Mouse (Mus musculus) midbrain, postnatal 0 days (tissue): ENCODE data around the gene Arhgap9. TPM values are rescaled to one million over a fixed set of nuclear protein-coding genes. Genes with fewer than 3 reads are reported as not detected.
"Not testable (repeated sequence)": the region's sequence is repeated elsewhere in the genome, so short reads cannot be mapped to it uniquely, and the experiment has no call there.

Experiments used
- ATAC-seq: fragments of 200-750 bp; cut with Nextera tagmentation; 2 replicates; pipeline ENCODE4 v1.8.0; 2017; ENCODE audit warnings: moderate number of reproducible peaks, mild to moderate bottlenecking, moderate TSS enrichment, moderate library complexity; ENCODE audit not compliant: low FRiP score
- DNase-seq: peaks from one replicate; pipeline ENCODE4 v3.0.0-alpha.2; 2015; ENCODE audit warnings: low spot score
- H3K27ac ChIP-seq: fragments of 300-500 bp; sonication (generic); 2 replicates; pipeline ENCODE4 v1.5.1; 2014; ENCODE audit warnings: low read depth, mild to moderate bottlenecking, low read length, mixed read lengths
- H3K27me3 ChIP-seq: fragments of 300-500 bp; sonication (generic); 2 replicates; pipeline ENCODE4 v1.6.1; 2014; ENCODE audit warnings: low read length, control low read depth, mixed read lengths; ENCODE audit not compliant: insufficient read depth
- H3K36me3 ChIP-seq: fragments of 300-500 bp; sonication (generic); 2 replicates; pipeline ENCODE4 v1.6.1; 2014; ENCODE audit warnings: low read length, control low read depth, mixed read lengths; ENCODE audit not compliant: insufficient read depth
- H3K4me1 ChIP-seq: fragments of 300-500 bp; sonication (generic); 2 replicates; pipeline ENCODE4 v1.6.1; 2014; ENCODE audit warnings: mild to moderate bottlenecking, control low read depth, antibody characterized with exemption, low read length, mixed read lengths; ENCODE audit not compliant: insufficient read depth
- H3K4me2 ChIP-seq: fragments of 300-500 bp; sonication (generic); 2 replicates; pipeline ENCODE4 v1.6.1; 2014; ENCODE audit warnings: low read depth, mild to moderate bottlenecking, low read length, mixed read lengths; ENCODE audit not compliant: poor library complexity, severe bottlenecking
- H3K4me3 ChIP-seq: fragments of 300-500 bp; sonication (generic); 2 replicates; pipeline ENCODE4 v1.5.1; 2014; ENCODE audit warnings: low read depth, mild to moderate bottlenecking, low read length, moderate library complexity
- H3K9ac ChIP-seq: fragments of 300-500 bp; sonication (generic); replicated peaks from 2 replicates; pipeline ENCODE4 v1.6.1; 2014; ENCODE audit warnings: mild to moderate bottlenecking, low read length, moderate library complexity, mixed read lengths; ENCODE audit not compliant: poor library complexity, severe bottlenecking
- H3K9me3 ChIP-seq: fragments of 300-500 bp; sonication (generic); 2 replicates; pipeline ENCODE4 v1.6.1; 2016; ENCODE audit warnings: low read length, control low read depth
- CTCF ChIP-seq: IDR thresholded peaks from 2 replicates; pipeline ENCODE4 v1.5.1; 2016; ENCODE audit warnings: antibody characterized with exemption, mild to moderate bottlenecking
- WGBS: fragments of 180-500 bp; shearing (Covaris S2); extraction: QIAGEN DNeasy Blood & Tissue Kit; methylation state at CpG from one replicate; pipeline ENCODE4 v1.1.7; 2014; 5-methylcytosine and 5-hydroxymethylcytosine counted together
- polyA plus RNA-seq: library from polyadenylated mRNA; unstranded; fragments of >200 nt; fragmentation: Nextera tagmentation; extraction: Ambion mirVana; gene quantifications from 2 replicates; pipeline ENCODE4 v1.2.1, GENCODE M21; 2015
- total RNA-seq: library from RNA; depleted of rRNA; stranded (reverse); fragments of >200 nt; gene quantifications from 2 replicates; pipeline ENCODE4 v1.2.3, GENCODE M21; 2014

Gene Arhgap9
- total and polyA plus RNA-seq, 2 experiments from 2014 or later: 1.0 to 1.2 TPM

- ATAC-seq (peak; percentile 69), DNase-seq (peak; percentile 40)
- Histone ChIP-seq H3K27me3 (no peaks in the 10 kb centered on the region), H3K4me2 (peak overlapping the region; percentile 57), H3K27ac (0 out of 2 replicates have a peak overlapping the region, but pooled peaks have one; percentile 62), H3K9me3 (no peaks in the 10 kb centered on the region), H3K4me3 (peak overlapping the region; percentile 59), H3K9ac (peak overlapping the region; percentile 58), H3K36me3 (peaks cover 28% of the 10 kb centered on the region), H3K4me1 (no peaks in the 10 kb centered on the region)
- TF ChIP-seq CTCF: no peak
- 38% methylated on average over 23 of the region's 23 CpGs for WGBS
Measured at GRCm38 (mm10) chr10:127310523-127311475, 11.0 kb upstream of the Arhgap9 start.

GRCm38 (mm10) chr10:127311476-127312355, 10.0 kb upstream of the Arhgap9 start, which contains the start of gene Mars:
Gene Mars (minus strand): TSS chr10:127311786.
- under 1% methylated on average over 62 of the region's 65 CpGs for WGBS
- no peak for TF ChIP-seq CTCF
- DNase-seq: peak; percentile 98

DNA sequence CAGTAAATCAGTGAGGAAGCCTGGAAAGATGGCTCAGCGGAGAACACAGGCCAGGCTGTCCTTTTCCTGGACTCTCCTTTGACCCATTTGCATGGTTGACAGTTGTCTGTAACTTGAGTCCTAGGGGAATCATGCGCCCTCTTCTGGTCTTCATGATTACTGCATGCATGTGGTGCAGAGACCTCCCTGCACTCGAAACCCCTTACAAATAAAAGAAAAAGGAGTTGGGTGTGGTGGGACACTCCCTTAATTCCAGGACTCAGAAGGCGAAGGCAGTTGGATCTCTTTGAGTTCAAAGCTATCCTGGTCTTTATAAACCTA, 9.4 kb upstream of the Arhgap9 start:
- peak; percentile 55; the same call in 1 of the 2 replicates for ATAC-seq
- Histone ChIP-seq H3K4me3 (peak overlapping the region; percentile 59), H3K27ac (peak overlapping the region; percentile 6), H3K4me1 (no peaks in the 10 kb centered on the region), H3K4me2 (peak overlapping the region; percentile 57), H3K9me3 (no peaks in the 10 kb centered on the region), H3K36me3 (peaks cover 15% of the 10 kb centered on the region), H3K9ac (no peak overlapping the region), H3K27me3 (no peaks in the 10 kb centered on the region)
- DNase-seq: peak; percentile 85
- WGBS: under 1% methylated on average over 4 of the region's 4 CpGs
- peak; percentile 90 for TF ChIP-seq CTCF

More at GRCm38 (mm10) chr10:127311476-127312355, 10.0 kb upstream of the Arhgap9 start, which contains the start of gene Mars:
- Histone ChIP-seq H3K4me1 (no peaks in the 10 kb centered on the region), H3K27ac (peak within 1 kb of the TSS; percentile 62), H3K9me3 (no peaks in the 10 kb centered on the region), H3K4me2 (peak within 1 kb of the TSS; percentile 57), H3K9ac (peak within 1 kb of the TSS; percentile 58), H3K36me3 (peaks cover 19% of the 10 kb centered on the region), H3K27me3 (no peaks in the 10 kb centered on the region), H3K4me3 (peak within 1 kb of the TSS; percentile 59)
- ATAC-seq: peak; percentile 96

DNA sequence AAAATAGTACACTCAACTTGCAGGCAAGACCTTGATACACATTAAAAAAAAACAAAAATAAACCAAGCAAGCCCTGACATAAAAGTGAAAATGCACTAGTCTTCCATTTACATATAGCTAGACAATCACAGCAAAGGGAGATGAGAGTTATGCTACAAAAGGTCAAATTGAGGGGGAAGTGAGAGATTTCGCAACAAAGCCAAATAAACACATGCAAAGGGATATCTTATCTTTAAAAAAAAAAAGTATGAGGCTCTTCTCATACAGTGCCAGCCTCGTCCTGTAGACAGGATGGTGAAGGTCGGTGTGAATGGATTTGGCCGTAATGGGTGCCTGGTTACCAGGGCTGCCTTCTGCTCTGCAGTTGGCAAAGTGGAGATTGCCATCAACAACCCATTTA, 8.9 kb upstream of the Arhgap9 start:
- no peaks in the 10 kb centered on the region for H3K27me3 ChIP-seq
- 80% methylated on average over 4 of the region's 4 CpGs for WGBS
- peaks cover 10% of the 10 kb centered on the region for H3K36me3 ChIP-seq
- no peaks in the 10 kb centered on the region for H3K9me3 ChIP-seq
- no peak overlapping the region for H3K27ac ChIP-seq
- TF ChIP-seq CTCF: no peak
- DNase-seq (no peak), ATAC-seq (no peak)
- no peak overlapping the region for H3K4me2 ChIP-seq
- H3K4me1 ChIP-seq: no peaks in the 10 kb centered on the region
- H3K9ac ChIP-seq: no peak overlapping the region
- H3K4me3 ChIP-seq: no peak overlapping the region

DNA sequence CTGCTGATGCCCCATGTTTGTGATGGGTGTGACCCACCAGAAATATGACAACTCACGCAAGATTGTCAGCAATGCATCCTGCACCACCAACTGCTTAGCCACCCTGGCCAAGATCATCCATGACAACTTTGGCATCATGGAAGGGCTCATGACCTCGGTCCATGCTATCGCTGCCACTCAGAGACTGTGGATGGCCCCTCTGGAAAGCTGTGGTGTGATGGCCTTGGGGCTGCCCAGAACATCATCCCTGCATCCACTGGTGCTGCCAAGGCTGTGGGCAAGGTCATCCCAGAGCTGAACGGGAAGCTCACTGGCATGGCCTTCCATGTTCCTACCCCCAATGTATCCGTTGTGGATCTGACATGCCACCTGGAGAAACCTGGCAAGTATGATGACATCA, 8.2 kb upstream of the Arhgap9 start:
- ATAC-seq, H3K4me2 ChIP-seq, H3K4me1 ChIP-seq, H3K27me3 ChIP-seq, DNase-seq, H3K36me3 ChIP-seq, H3K9me3 ChIP-seq, H3K4me3 ChIP-seq, H3K9ac ChIP-seq, H3K27ac ChIP-seq: not testable (repeated sequence)
- 90% methylated on average over 5 of the region's 5 CpGs for WGBS

DNA sequence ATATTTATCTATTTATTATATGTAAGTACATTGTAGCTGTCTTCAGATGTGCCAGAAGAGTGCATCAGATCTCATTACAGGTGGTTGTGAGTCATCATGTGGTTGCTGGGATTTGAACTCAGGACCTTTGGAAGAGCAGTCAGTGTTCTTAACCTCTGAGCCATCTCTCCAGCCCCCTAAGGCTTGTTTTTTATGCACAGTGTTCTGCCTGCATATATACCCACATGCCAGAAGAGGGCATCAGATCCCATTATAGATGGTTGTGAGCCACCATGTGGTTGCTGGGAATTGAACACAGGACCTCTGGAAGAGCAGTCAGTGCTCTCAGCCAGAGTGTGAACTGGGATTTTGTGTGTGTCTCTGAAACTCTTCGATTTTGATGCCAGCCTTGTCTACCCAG, 6.8 kb upstream of the Arhgap9 start:
- not testable (repeated sequence) for H3K36me3 ChIP-seq, H3K9ac ChIP-seq, H3K4me3 ChIP-seq, H3K27me3 ChIP-seq, H3K27ac ChIP-seq, DNase-seq, H3K4me1 ChIP-seq, ATAC-seq, H3K9me3 ChIP-seq, H3K4me2 ChIP-seq
- 87% methylated on average over 1 of the region's 1 CpGs for WGBS
